Mouse (Mus musculus): ENCODE data around the gene 1500011B03Rik.

DNA sequence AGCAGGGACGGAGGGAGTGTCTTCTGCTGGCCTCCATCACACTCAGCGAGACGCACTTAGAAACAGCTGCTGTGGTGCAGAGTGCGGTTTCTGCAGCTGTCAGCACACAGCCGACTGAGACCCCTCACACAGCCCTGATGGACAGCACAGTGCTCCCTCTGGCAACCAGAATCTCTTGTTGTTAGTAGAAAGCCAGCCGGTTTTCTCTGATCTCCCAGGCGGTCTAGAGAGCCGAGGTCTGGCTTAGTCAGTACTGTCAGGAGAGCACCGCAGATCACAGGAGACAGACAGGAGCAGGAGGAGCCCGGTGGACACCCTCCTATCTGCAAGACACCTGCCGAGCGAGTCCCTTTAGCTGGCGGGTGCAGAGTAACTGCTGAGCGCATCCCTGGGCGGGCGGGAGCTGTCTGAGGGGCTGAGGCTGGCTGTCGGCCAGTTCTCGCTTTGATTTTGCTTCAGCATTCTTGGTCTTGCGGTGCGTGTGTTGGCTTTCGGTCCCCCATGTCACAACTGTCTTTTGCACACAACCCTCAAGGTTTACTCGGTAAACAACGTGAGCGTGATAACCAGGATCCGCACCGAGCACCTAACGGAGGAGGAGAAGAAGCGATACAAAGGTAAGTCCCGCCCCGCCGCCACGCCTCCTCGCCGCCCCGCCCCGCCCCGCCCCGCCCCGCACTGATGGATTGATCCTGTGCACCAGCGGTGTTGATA is 26.8 kb downstream of the 1500011B03Rik start:
- TF ChIP-seq CTCF (IDR thresholded peaks at IDR 0.05; ENCODE audit: low read depth, low read length) (no peak), POLR2A (IDR thresholded peaks at IDR 0.05; ENCODE audit: borderline replicate concordance, low read depth, low read length) (no peak)
